Comparison of ENCODE assay signal across 19 mouse cellular contexts in the genomic region with DNA sequence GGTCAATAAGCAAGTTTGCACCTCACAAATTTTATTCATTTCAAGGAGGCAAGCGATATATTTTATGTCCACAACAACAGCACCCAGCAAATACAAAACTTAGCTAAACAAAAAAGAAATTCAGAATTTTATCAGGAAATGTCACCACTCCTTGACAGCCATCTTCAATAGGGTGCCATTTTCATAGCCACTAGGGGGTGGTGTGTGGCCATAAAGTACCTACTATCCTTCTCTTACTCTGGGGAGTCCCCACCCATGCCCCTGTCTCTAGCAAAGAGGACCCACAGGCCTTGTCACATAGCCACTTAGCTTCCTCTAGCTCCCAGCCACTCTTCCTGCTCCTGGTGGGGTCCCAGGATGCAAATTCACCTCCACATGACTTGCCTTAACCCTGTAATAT. TPM values are rescaled to one million over a fixed set of nuclear protein-coding genes. Genes with fewer than 3 reads are reported as not detected.
A peak's percentile ranks its signal among the peaks of the same experiment; 100 is the strongest.
DNase-seq lines count a peak whose midpoint lies in the region; ATAC-seq and TF ChIP-seq lines count a peak whose summit lies in the region.
"Had no signal": no experiment of that assay in that cellular context is flagged by ENCODE, and none has a peak within 500 bp of the region (broad histone marks: within the 10 kb centered on the region; RNA-seq: fewer than 3 reads in every experiment).

No protein-coding gene starts in this region.

- TF ChIP-seq EP300 in stomach, postnatal 0 days (optimal IDR thresholded peaks at IDR 0.05): no peak

- no peak for TF ChIP-seq POLR2A in kidney, adult 2 months (IDR thresholded peaks at IDR 0.05; ENCODE audit: low read depth, low read length)

- H3K4me1 ChIP-seq in kidney, postnatal 0 days (replicated peaks; ENCODE audit: insufficient read depth, low read length): no peaks in the 10 kb centered on the region
- no peaks in the 10 kb centered on the region for H3K4me1 ChIP-seq in kidney, embryonic 15.5 days
- no peaks in the 10 kb centered on the region for H3K4me1 ChIP-seq in midbrain, postnatal 0 days (ENCODE audit: insufficient read depth, low read length)
- H3K4me1 ChIP-seq in midbrain, embryonic 10.5 days: peaks cover 6% of the 10 kb centered on the region; the same call in 1 of the 2 replicates
- no peaks in the 10 kb centered on the region for H3K4me1 ChIP-seq in stomach, postnatal 0 days (replicated peaks; ENCODE audit: control insufficient read depth, insufficient read depth)
- H3K4me1 ChIP-seq in kidney, adult 2 months (ENCODE audit: control insufficient read depth, insufficient read depth, low read length): no peaks in the 10 kb centered on the region

- ATAC-seq in kidney, postnatal 0 days (replicated peaks; ENCODE audit: low FRiP score, low read depth): no peak
- no peak for ATAC-seq in kidney, embryonic 15.5 days (replicated peaks; ENCODE audit: low FRiP score)
- ATAC-seq in midbrain, postnatal 0 days (ENCODE audit: low FRiP score): no peak
- no peak for ATAC-seq in stomach, postnatal 0 days (ENCODE audit: low FRiP score, low TSS enrichment)
- ATAC-seq: forebrain, embryonic 14.5 days; midbrain, embryonic 16.5 days had no signal

- no peak overlapping the region for H3K4me2 ChIP-seq in kidney, postnatal 0 days (ENCODE audit: low read length)
- H3K4me2 ChIP-seq in kidney, embryonic 15.5 days: no peak overlapping the region
- H3K4me2 ChIP-seq in midbrain, postnatal 0 days (ENCODE audit: low read depth, low read length, poor library complexity, severe bottlenecking): no peak overlapping the region
- H3K4me2 ChIP-seq in stomach, postnatal 0 days (replicated peaks; ENCODE audit: low read depth): no peak overlapping the region
- H3K4me2 ChIP-seq: liver, embryonic 11.5 days had no signal

- H3K27ac ChIP-seq in kidney, postnatal 0 days: no peak overlapping the region
- H3K27ac ChIP-seq in kidney, embryonic 15.5 days: no peak overlapping the region
- H3K27ac ChIP-seq in midbrain, postnatal 0 days (ENCODE audit: low read depth, low read length): no peak overlapping the region
- no peak overlapping the region for H3K27ac ChIP-seq in midbrain, embryonic 10.5 days (replicated peaks)
- no peak overlapping the region for H3K27ac ChIP-seq in stomach, postnatal 0 days (replicated peaks)
- no peak overlapping the region for H3K27ac ChIP-seq in kidney, adult 2 months (ENCODE audit: insufficient read depth, low read depth, low read length)
- H3K27ac ChIP-seq: macrophage had no signal

- no peaks in the 10 kb centered on the region for H3K36me3 ChIP-seq in kidney, postnatal 0 days (ENCODE audit: insufficient read depth, low read length)
- H3K36me3 ChIP-seq in kidney, embryonic 15.5 days: no peaks in the 10 kb centered on the region
- H3K36me3 ChIP-seq in midbrain, postnatal 0 days (ENCODE audit: insufficient read depth, low read length): no peaks in the 10 kb centered on the region
- no peaks in the 10 kb centered on the region for H3K36me3 ChIP-seq in midbrain, embryonic 10.5 days
- H3K36me3 ChIP-seq in stomach, postnatal 0 days (ENCODE audit: control insufficient read depth, insufficient read depth, low read length): no peaks in the 10 kb centered on the region
- H3K36me3 ChIP-seq in kidney, adult 2 months (ENCODE audit: control insufficient read depth, insufficient read depth, low read length): no peaks in the 10 kb centered on the region

- TF ChIP-seq CTCF in kidney, postnatal 0 days (IDR thresholded peaks at IDR 0.05; ENCODE audit: low read depth): peak; percentile 38
- TF ChIP-seq CTCF in midbrain, postnatal 0 days (IDR thresholded peaks at IDR 0.05): peak; percentile 32
- peak; percentile 54 for TF ChIP-seq CTCF in stomach, postnatal 0 days (IDR thresholded peaks at IDR 0.05; ENCODE audit: low read depth)
- TF ChIP-seq CTCF in kidney, adult 2 months (conservative IDR thresholded peaks at IDR 0.05; ENCODE audit: insufficient read depth, insufficient read length, low read depth, low read length): no peak

- no peaks in the 10 kb centered on the region for H3K27me3 ChIP-seq in kidney, postnatal 0 days (ENCODE audit: insufficient read depth, low read length)
- H3K27me3 ChIP-seq in kidney, embryonic 15.5 days: no peaks in the 10 kb centered on the region
- H3K27me3 ChIP-seq in midbrain, postnatal 0 days (ENCODE audit: insufficient read depth, low read length): no peaks in the 10 kb centered on the region
- no peaks in the 10 kb centered on the region for H3K27me3 ChIP-seq in midbrain, embryonic 10.5 days (ENCODE audit: low read depth, poor library complexity, severe bottlenecking)
- H3K27me3 ChIP-seq in stomach, postnatal 0 days (ENCODE audit: control insufficient read depth, insufficient read depth, low read length): no peaks in the 10 kb centered on the region
- H3K27me3 ChIP-seq in kidney, adult 2 months (replicated peaks; ENCODE audit: control insufficient read depth, insufficient read depth, low read length): no peaks in the 10 kb centered on the region

- WGBS in kidney, postnatal 0 days: 74% methylated on average over 1 of the region's 1 CpGs
- WGBS in kidney, embryonic 15.5 days: 84% methylated on average over 1 of the region's 1 CpGs
- 82% methylated on average over 1 of the region's 1 CpGs for whole genome bisulfite sequencing in midbrain, postnatal 0 days
- WGBS in midbrain, embryonic 10.5 days: 80% methylated on average over 1 of the region's 1 CpGs
- 96% methylated on average over 1 of the region's 1 CpGs for whole genome bisulfite sequencing in stomach, postnatal 0 days
- WGBS in kidney, adult 2 months: 89% methylated on average over 1 of the region's 1 CpGs

- no peaks in the 10 kb centered on the region for H3K9me3 ChIP-seq in kidney, postnatal 0 days (replicated peaks; ENCODE audit: low read length)
- no peaks in the 10 kb centered on the region for H3K9me3 ChIP-seq in kidney, embryonic 15.5 days (replicated peaks)
- H3K9me3 ChIP-seq in midbrain, postnatal 0 days (ENCODE audit: low read length): no peaks in the 10 kb centered on the region
- no peaks in the 10 kb centered on the region for H3K9me3 ChIP-seq in midbrain, embryonic 10.5 days (replicated peaks)
- H3K9me3 ChIP-seq in stomach, postnatal 0 days (ENCODE audit: control insufficient read depth, low read length): no peaks in the 10 kb centered on the region

- H3K4me3 ChIP-seq in kidney, postnatal 0 days (replicated peaks; ENCODE audit: low read depth, low read length): no peak overlapping the region
- no peak overlapping the region for H3K4me3 ChIP-seq in kidney, embryonic 15.5 days (replicated peaks)
- H3K4me3 ChIP-seq in midbrain, postnatal 0 days (ENCODE audit: low read depth, low read length): no peak overlapping the region
- H3K4me3 ChIP-seq in midbrain, embryonic 10.5 days: no peak overlapping the region
- H3K4me3 ChIP-seq in stomach, postnatal 0 days (ENCODE audit: low read depth, low read length): no peak overlapping the region
- H3K4me3 ChIP-seq in kidney, adult 2 months (ENCODE audit: insufficient read depth, low read depth, low read length): no peak overlapping the region

- no peak overlapping the region for H3K9ac ChIP-seq in kidney, postnatal 0 days (ENCODE audit: low read depth, low read length)
- no peak overlapping the region for H3K9ac ChIP-seq in kidney, embryonic 15.5 days
- no peak overlapping the region for H3K9ac ChIP-seq in midbrain, postnatal 0 days (replicated peaks; ENCODE audit: low read length, poor library complexity, severe bottlenecking)
- no peak overlapping the region for H3K9ac ChIP-seq in stomach, postnatal 0 days (ENCODE audit: low read length)

- no peak for DNase-seq in kidney, postnatal 0 days (ENCODE audit: low spot score)
- no peak for DNase-seq in midbrain, postnatal 0 days (ENCODE audit: low spot score)
- DNase-seq in midbrain, embryonic 10.5 days (ENCODE audit: low spot score): no peak
- peak; percentile 62 for DNase-seq in ZHBTc4 (ENCODE audit: low read depth, low spot score)
- no peak for DNase-seq in stomach, postnatal 0 days (ENCODE audit: low spot score)
- DNase-seq in kidney, adult 2 months: no peak
- no peak for DNase-seq in adrenal gland, postnatal 14 days
- DNase-seq: adrenal gland, adult 2 months; cerebellum, adult 2 months; embryo, embryonic 11 days; heart, postnatal 4 days; layer of hippocampus, adult 9-11 months; right cerebral cortex, postnatal 14 days had no signal

RNA-seq across cellular contexts. Expression of a gene that starts 19.2 kb away (rescaled TPM):
- 0.41 and 0.42 TPM in 2 replicates for polyA plus RNA-seq in kidney, postnatal 0 days (2015; fragmentation: Nextera tagmentation; extraction: Ambion mirVana)
- 0.35 and 0.54 TPM in 2 replicates for polyA plus RNA-seq in kidney, embryonic 15.5 days (2015; fragmentation: Nextera tagmentation; extraction: Ambion mirVana)
- total RNA-seq in midbrain, postnatal 0 days (2014; rRNA removed): 0.82 and 1.1 TPM in 2 replicates
- polyA plus RNA-seq in midbrain, postnatal 0 days (2015; fragmentation: Nextera tagmentation; extraction: Ambion mirVana): 1.4 and 1.8 TPM in 2 replicates
- polyA plus RNA-seq in midbrain, embryonic 10.5 days (2016; fragmentation: Nextera tagmentation; extraction: Ambion mirVana): 0.10 and 0.27 TPM in 2 replicates
- 9.5 and 9.6 TPM in 2 replicates for polyA plus RNA-seq in stomach, postnatal 0 days (2015; fragmentation: Nextera tagmentation; extraction: Ambion mirVana)
- polyA plus RNA-seq in kidney, adult 2 months (2012; rRNA removed): 0.38 and 0.61 TPM in 2 replicates
- total RNA-seq in adrenal gland, postnatal 14 days (2021): 0.44 and 0.71 TPM in 2 replicates
- total RNA-seq: gastrocnemius, adult 8-10 months had no signal
- polyA plus RNA-seq: macrophage had no signal
